Mouse (Mus musculus) cerebellum, adult 2 months (tissue): ENCODE results near the gene Mical1.

ENCODE experiments used
- CTCF ChIP-seq: fragments of 200-500 bp; IDR thresholded peaks from 2 replicates; pipeline ENCODE4 v1.5.1; 2011; ENCODE audit warnings: low read depth, mild to moderate bottlenecking, control low read depth, low read length, moderate library complexity, borderline replicate concordance; ENCODE audit not compliant: insufficient read depth
- POLR2A ChIP-seq: fragments of 200-500 bp; IDR thresholded peaks from 2 replicates; pipeline ENCODE4 v1.6.1; 2011; ENCODE audit warnings: low read length, control low read depth, borderline replicate concordance; ENCODE audit not compliant: insufficient read depth

DNA sequence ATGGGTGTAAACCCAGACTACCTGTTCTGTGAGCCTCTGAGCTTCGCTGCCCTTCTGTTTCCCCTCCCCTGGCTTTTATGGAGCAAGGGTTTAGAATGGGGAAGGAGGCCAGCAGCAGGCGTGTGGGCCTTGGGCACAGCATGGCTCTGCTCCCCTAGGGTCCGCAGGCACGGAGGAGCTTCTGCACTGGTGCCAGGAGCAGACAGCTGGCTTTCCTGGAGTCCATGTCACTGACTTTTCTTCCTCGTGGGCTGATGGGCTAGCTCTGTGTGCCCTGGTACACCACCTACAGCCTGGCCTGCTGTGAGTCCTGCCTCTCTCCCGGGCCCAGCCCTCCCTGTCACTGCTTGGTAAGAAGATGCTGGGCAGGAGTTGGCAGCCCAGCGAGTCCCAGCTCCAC is 6.3 kb downstream of the Mical1 start:
- TF ChIP-seq POLR2A (no peak), CTCF (no peak)
